Mouse (Mus musculus) urinary bladder, adult 2 months (tissue): Measurements from ENCODE around the gene Wbp2. TPM values are rescaled to one million over a fixed set of nuclear protein-coding genes. Genes with fewer than 3 reads are reported as not detected.

Experiments
- DNase-seq: peaks from one replicate; pipeline ENCODE4 v3.0.0; 2022; ENCODE audit warnings: low spot score
- polyA plus RNA-seq: library from polyadenylated mRNA; depleted of rRNA; stranded (reverse); fragments of >200 nt; gene quantifications from 2 replicates; pipeline ENCODE4 v1.2.3, GENCODE M21; 2012; rRNA removed

Gene Wbp2
- polyA plus RNA-seq, 1 experiment, result 119 TPM

- DNase-seq, result peak; percentile 90
Measured at GRCm38 (mm10) chr11:116030088-116030897, 56.5 kb downstream of the Wbp2 start, which contains the start of gene Unk. Gene Unk (plus strand): TSS chr11:116030322.

GRCm38 (mm10) chr11:116029086-116029865 lies 57.5 kb downstream of the Wbp2 start:
- no peak for DNase-seq

Other genes with a start within 250 kb of the Wbp2 start
- 0.44 and 0.65 TPM in 2 replicates for gene Myo15b, start 228.6 kb downstream of the Wbp2 start, polyA plus RNA-seq
- gene Smim5, start 187.0 kb downstream of the Wbp2 start, polyA plus RNA-seq, result 7.0 and 10.4 TPM in 2 replicates
- gene Smim6, start 175.0 kb downstream of the Wbp2 start, polyA plus RNA-seq, result 16.9 and 17.8 TPM in 2 replicates
- 31.6 and 33.7 TPM in 2 replicates for gene Sap30bp, start 153.7 kb downstream of the Wbp2 start, polyA plus RNA-seq
- 26.4 and 29.5 TPM in 2 replicates for gene Recql5, start 153.5 kb downstream of the Wbp2 start, polyA plus RNA-seq
- 24.7 and 35.7 TPM in 2 replicates for gene Itgb4, start 112.3 kb downstream of the Wbp2 start, polyA plus RNA-seq
- 45.4 and 51.7 TPM in 2 replicates for gene Galk1, start 74.3 kb downstream of the Wbp2 start, polyA plus RNA-seq
- 374 and 394 TPM in 2 replicates for gene H3f3b, start 59.0 kb downstream of the Wbp2 start, polyA plus RNA-seq
- 23.3 and 23.7 TPM in 2 replicates for gene Unk, start 56.7 kb downstream of the Wbp2 start, polyA plus RNA-seq
- 4.5 and 5.6 TPM in 2 replicates for gene Unc13d, start 9.0 kb downstream of the Wbp2 start, polyA plus RNA-seq
- gene Trim47, start 40.2 kb upstream of the Wbp2 start, polyA plus RNA-seq, result 33.1 and 40.7 TPM in 2 replicates
- gene Trim65, start 44.1 kb upstream of the Wbp2 start, polyA plus RNA-seq, result 9.6 and 11.8 TPM in 2 replicates
- gene Mrpl38, start 51.9 kb upstream of the Wbp2 start, polyA plus RNA-seq, result 21.4 and 29.3 TPM in 2 replicates
- gene Fbf1, start 81.2 kb upstream of the Wbp2 start, polyA plus RNA-seq, result 46.8 and 47.7 TPM in 2 replicates
- 45.1 and 57.1 TPM in 2 replicates for gene Ten1, start 111.9 kb upstream of the Wbp2 start, polyA plus RNA-seq
- 94.7 and 106 TPM in 2 replicates for gene Acox1, start 112.0 kb upstream of the Wbp2 start, polyA plus RNA-seq
- gene Evpl, start 151.1 kb upstream of the Wbp2 start, polyA plus RNA-seq, result 16.9 and 24.7 TPM in 2 replicates
- 75.0 and 78.3 TPM in 2 replicates for gene Srp68, start 187.2 kb upstream of the Wbp2 start, polyA plus RNA-seq
- gene Galr2, start 193.9 kb upstream of the Wbp2 start, polyA plus RNA-seq, result 9.5 and 12.9 TPM in 2 replicates
- gene Exoc7, start 220.2 kb upstream of the Wbp2 start, polyA plus RNA-seq, result 40.4 and 51.0 TPM in 2 replicates
- 0.24 and 0.34 TPM in 2 replicates for gene Foxj1, start 248.4 kb upstream of the Wbp2 start, polyA plus RNA-seq